Mouse (Mus musculus) G1E (cell line): ENCODE measurements around the gene Mctp1.

Experiments
- CTCF ChIP-seq: IDR thresholded peaks from 2 replicates; pipeline ENCODE4 v1.5.1; 2012; ENCODE audit warnings: low read depth, low read length, inconsistent platforms, mixed read lengths
- GATA1 ChIP-seq: IDR thresholded peaks from 2 replicates; pipeline ENCODE4 v1.6.1; 2012; ENCODE audit warnings: borderline replicate concordance, low read length, inconsistent platforms, mixed read lengths
- POLR2AphosphoS5 ChIP-seq: IDR thresholded peaks from 2 replicates; pipeline ENCODE4 v1.6.1; 2012; ENCODE audit warnings: low read depth, low read length, inconsistent platforms; ENCODE audit not compliant: insufficient replicate concordance
- TAL1 ChIP-seq: conservative IDR thresholded peaks from 2 replicates; pipeline ENCODE4 v1.6.1; 2012; ENCODE audit warnings: low read depth, low read length, inconsistent platforms, mixed read lengths

GRCm38 (mm10) chr13:77043375-77043774, 659.0 kb downstream of the Mctp1 start:
- TF ChIP-seq CTCF (no peak), TAL1 (no peak), GATA1 (no peak), POLR2AphosphoS5 (no peak)
